Mouse (Mus musculus): Measurements from ENCODE around the gene Gm14401.
"Not testable (repeated sequence)": the region's sequence is repeated elsewhere in the genome, so short reads cannot be mapped to it uniquely, and the experiment has no call there.

The Gm14401 gene
- long read RNA-seq, experiment 1, result 0 reads
- long read RNA-seq, experiment 2, result 0 reads

DNA sequence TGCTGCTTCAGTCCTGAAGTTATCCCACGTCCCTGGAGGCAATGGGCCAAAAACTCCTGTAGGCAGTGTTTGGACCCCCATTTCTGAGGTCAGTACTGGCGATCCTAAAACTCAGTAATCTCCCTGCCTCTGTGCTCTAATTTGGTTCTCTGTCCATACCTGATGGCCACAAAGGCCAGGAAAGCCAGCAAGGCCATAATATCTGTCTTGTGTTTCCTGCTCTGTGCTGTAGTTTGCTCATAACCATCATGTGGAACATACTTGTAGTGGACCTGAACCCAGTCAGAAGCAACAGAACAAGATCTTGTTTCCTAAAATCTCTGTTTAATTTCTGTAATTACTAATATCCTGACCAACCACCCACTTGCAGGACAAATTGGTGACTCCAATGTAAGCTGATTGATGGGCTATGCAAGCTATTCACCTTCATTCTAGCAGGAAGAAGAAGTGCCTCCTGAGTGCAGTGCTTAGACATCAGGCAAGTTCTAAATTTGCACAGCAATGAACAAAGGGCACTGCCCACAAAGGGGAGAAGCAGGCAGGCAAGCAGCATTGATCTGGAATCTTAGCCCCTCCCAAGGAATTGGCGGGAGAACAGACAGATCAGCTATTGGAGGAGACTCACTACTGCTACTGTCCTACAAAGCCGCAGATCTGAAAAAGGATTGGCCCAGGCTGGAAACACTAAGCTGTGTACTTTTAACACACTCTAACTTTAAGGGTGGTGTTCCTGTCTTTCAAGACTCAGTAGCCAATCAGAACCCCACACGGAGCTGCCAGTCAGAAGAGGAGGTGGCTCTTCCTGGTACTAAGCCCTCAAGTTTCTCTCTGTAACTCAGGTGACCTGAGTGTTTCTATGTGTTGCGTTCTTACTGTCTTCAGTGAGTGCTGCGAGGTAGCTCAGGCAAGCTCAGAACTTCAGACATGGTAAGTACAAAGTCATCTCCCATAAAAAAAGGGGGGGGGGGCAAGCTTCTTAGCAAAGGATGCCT is at the start of gene Gm14401:
Gene Gm14401, plus strand, starts transcription at position 889 of the 992 bp plus-strand sequence.
- intact Hi-C loops (cut with DNase I), result not testable (repeated sequence)

DNA sequence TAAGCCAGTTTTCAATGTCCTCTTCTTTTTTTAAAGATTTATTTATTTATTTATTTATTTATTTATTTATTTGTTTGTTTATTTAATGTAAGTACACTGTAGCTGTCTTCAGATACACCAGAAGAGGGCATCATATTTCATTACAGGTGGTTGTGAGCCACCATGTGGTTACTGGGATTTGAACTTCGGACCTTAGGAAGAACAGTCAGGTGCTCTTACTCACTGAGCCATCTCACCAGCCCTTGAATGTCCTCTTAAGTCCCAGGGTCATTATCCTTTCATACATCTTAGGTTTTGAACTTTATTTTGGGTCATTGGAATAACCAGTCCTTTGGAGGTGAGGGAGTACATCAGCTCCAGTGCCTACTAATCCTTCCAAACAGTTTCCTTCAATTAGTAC is 1.3 kb upstream of the Gm14401 start:
- intact Hi-C loops (cut with DNase I), result not testable (repeated sequence)

DNA sequence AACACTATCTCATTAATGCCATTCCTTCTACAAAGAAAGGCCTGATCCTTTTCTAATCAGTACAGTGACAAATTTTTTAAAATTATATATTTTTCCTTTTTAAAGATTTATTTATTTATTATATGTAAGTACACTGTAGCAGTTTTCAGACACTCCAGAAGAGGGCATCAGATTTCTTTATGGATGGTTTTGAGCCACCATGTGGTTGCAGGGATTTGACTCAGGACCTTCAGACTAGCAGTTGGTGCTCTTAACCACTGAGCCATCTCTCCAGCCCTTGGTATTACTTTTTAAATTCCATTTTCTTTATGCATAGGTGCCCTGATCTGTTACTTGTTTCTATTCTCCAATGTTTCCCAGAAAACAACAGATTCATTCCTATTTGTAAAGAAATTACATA is 895 bp downstream of the Gm14401 start:
- intact Hi-C loops (cut with DNase I), result not testable (repeated sequence)

DNA sequence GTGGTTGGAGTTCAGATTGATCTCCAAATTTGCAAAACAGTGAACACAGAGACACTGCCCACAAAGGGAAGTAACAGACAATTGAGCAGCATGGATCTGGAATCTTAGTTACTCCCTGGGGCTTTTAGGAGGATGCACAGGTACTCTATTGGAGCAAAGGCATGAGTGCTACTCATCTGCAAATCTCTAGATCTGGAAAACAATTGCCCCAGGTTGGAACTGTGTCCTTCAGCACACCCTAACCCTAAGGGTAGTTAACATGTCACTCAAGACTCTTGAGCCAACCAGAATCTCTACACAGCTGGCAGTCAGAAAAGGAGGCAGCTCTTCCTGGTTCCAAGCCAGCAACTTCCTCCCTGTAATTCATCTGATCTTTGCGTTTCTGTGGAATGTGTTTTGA is 5.7 kb downstream of the Gm14401 start:
- intact Hi-C loops (cut with DNase I), result not testable (repeated sequence)

DNA sequence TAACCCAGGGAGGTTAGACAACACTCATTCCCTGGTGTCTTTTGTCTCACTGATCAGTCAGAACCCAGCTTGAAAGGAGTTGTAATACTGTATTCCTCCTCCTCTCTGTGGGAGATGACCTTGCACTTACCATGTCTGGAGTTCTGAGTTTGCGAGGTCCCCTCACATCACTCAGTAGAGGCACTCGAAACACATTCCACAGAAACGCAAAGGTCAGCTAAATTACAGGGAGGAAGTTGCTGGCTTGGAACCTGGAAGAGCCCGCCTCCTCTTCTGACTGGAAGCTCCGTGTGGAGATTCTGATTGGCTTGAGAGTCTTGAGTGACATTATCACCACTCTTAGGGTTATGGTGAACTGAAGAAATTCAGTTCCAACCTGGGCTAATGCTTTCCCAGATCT is 35.0 kb downstream of the Gm14401 start:
- intact Hi-C loops (cut with DNase I), result not testable (repeated sequence)

DNA sequence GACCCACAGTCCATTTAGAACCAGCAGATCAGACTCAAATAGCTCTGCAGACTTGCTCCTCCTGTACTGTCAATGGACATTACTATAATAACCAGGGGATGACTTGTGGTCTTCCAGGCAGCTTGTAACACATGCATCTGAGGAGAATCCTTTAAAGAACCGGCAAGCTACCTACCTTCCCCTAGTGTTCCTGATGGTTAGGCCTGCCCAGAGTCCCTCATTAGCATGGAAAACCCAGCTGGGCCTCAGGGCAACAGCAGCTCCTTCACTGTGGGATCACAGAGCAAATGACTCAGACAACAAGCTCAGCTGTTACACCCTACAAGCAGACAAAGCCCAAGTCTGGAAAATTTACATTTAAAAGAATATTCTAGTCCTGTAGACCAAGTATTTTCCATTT is 55.0 kb downstream of the Gm14401 start:
- intact Hi-C loops (cut with DNase I), result not testable (repeated sequence)

All from adrenal gland (tissue).